Mouse (Mus musculus): ENCODE data around the gene Olfr1288.

The Olfr1288 gene

DNA sequence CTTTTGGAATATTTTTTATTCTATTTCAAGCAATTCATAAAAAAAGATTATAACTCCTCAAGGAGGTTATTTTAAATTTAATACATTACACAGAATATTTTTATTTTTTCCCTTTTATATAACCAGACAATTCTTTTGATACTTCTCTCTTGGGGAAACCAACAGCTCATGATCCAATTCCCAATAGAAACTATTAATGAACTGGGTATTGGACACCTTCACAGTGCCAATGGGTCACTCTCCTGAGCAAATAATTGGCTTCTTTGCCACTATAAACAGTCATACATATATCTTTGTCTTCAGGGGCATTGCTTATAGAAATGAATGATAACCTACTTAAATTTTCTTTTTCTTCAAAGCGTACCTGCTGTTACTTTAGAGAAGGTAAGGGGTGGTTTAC lies at the start of gene Olfr1288:
TSS of gene Olfr1288 (plus strand) at position 301 of the 400 bp plus-strand sequence.
- DNase-seq (ENCODE audit: low spot score in 2 of 2): no peak

DNA sequence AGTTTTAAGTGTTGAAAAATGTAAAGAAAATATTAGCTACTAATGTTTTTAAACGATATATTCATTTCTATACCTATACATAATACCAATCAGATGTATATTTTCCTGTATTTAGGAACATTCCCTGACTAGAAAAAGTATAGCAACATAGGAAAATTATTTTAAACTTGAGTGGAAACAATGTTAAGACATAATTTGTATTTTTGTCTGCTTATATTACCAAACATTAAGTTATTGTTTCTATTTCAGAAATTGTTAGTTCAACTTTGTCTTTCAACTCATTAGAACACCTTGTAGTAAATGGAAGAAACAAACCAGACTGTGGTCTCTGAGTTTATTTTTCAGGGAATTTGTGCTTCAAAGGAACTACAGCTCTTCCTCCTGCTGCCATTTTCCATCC lies 25.1 kb upstream of the Olfr1288 start, which contains the start of gene Olfr1287:
TSS of gene Olfr1287 (plus strand) at position 301 of the 400 bp plus-strand sequence.
- no peak for DNase-seq (ENCODE audit: low spot score in 2 of 2)

- no peak for DNase-seq (ENCODE audit: low spot score in 2 of 2)
These were observed 6.6 kb downstream of the Olfr1288 start, which contains the start of gene Olfr1289 for GRCm38 (mm10) chr2:111480519-111480918. Olfr1289 (plus strand) TSS chr2:111480819.

- DNase-seq (ENCODE audit: low spot score in 2 of 2): no peak
These were observed 19.8 kb downstream of the Olfr1288 start, which contains the start of gene Olfr1290 for GRCm38 (mm10) chr2:111493729-111494128. Olfr1290 (minus strand) TSS chr2:111493829.

DNA sequence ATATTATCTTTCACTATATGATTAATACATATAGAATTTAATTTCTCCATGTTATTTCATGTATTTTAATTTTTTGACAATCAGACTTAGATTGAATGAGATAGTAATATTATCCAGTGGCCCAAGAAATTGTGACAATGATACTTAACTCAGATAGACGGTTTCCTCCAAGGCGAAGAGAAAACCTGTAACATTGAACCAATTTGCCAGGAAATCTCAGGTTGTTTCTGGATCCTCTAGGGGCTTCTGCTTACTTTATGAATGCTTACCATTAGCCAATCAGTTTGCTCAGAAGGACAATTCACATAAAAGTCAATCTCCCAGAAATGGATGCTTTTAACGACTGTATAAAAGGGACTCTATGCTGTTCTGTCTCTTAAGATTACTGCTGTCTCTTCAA lies 23.0 kb downstream of the Olfr1288 start, which contains the start of gene Olfr1291-ps1:
TSS of gene Olfr1291-ps1 (plus strand) at position 301 of the 400 bp plus-strand sequence.
- DNase-seq (ENCODE audit: low spot score in 2 of 2): no peak

GRCm38 (mm10) chr2:111517451-111517850 lies 43.5 kb downstream of the Olfr1288 start:
- no peak for DNase-seq (ENCODE audit: low spot score in 2 of 2)

DNA sequence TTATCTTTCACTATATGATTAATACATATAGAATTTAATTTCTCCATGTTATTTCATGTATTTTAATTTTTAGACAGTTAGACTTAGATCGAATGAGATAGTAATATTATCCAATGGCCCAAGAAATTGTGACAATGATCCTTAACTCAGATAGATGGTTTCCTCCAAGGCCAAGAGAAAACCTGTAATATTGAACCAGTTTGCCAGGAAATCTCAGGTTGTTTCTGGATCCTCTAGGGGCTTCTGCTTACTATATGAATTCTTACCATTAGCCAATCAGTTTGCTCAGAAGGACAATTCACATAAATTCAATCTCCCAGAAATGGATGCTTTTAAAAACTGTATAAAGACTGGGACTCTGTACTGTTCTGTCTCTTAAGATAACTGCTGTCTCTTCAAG lies 51.0 kb downstream of the Olfr1288 start, which contains the start of gene Olfr1293-ps:
TSS of gene Olfr1293-ps (plus strand) at position 301 of the 400 bp plus-strand sequence.
- no peak for DNase-seq (ENCODE audit: low spot score in 2 of 2)

Data from right cerebral cortex, postnatal 36 days (tissue).